Mouse (Mus musculus): ENCODE measurements around the gene Erp29. TPM values are rescaled to one million over a fixed set of nuclear protein-coding genes. Genes with fewer than 3 reads are reported as not detected.
A peak's percentile ranks its signal among the peaks of the same experiment; 100 is the strongest.

Erp29 gene
- polyA plus RNA-seq, 1 experiment = 86.0 TPM

- TF ChIP-seq MAX (IDR thresholded peaks at IDR 0.05; ENCODE audit: low read depth) (no peak), TCF3 (IDR thresholded peaks at IDR 0.05; ENCODE audit: insufficient read length, low read depth) (no peak), TCF12 (IDR thresholded peaks at IDR 0.05; ENCODE audit: insufficient read depth, poor library complexity, severe bottlenecking) (no peak), USF1 (IDR thresholded peaks at IDR 0.05; ENCODE audit: low read depth) (no peak), MYOG (IDR thresholded peaks at IDR 0.05; ENCODE audit: control insufficient read depth in 1 of 3, insufficient read depth in 1 of 3, insufficient read length in 2 of 3, low read depth in 2 of 3) (no peak), SRF (IDR thresholded peaks at IDR 0.05; ENCODE audit: control insufficient read depth, insufficient read length, low read depth) (no peak), MYOD1 (IDR thresholded peaks at IDR 0.05; ENCODE audit: control insufficient read depth in 1 of 3, insufficient read length in 2 of 3, low read depth in 2 of 3) (no peak), CEBPB (IDR thresholded peaks at IDR 0.05; ENCODE audit: insufficient read depth, poor library complexity, severe bottlenecking) (no peak), REST (IDR thresholded peaks at IDR 0.05; ENCODE audit: insufficient read depth, insufficient read length) (no peak)
- Histone ChIP-seq H3K4me3 (no peak overlapping the region), H3K36me3 (ENCODE audit: control insufficient read depth, insufficient read depth) (peaks cover 14% of the 10 kb centered on the region), H3K79me2 (ENCODE audit: control insufficient read depth, insufficient read depth) (peaks cover 78% of the 10 kb centered on the region), H3ac (ENCODE audit: control insufficient read depth, insufficient read length) (no peak overlapping the region), H3K27me3 (ENCODE audit: control insufficient read depth, insufficient read depth, insufficient read length) (no peaks in the 10 kb centered on the region), H3K4me2 (ENCODE audit: low read depth) (peak overlapping the region; percentile 25)
Measured at GRCm38 (mm10) chr5:121400849-121401248, 51.5 kb downstream of the Erp29 start.

- H3K4me3 ChIP-seq = peak overlapping the region; percentile 93
- peak overlapping the region; percentile 88 for H3K4me2 ChIP-seq (ENCODE audit: low read depth)
- H3ac ChIP-seq (ENCODE audit: control insufficient read depth, insufficient read length) = no peak overlapping the region
- no peak for TF ChIP-seq SRF (IDR thresholded peaks at IDR 0.05; ENCODE audit: control insufficient read depth, insufficient read length, low read depth)
- TF ChIP-seq CEBPB (IDR thresholded peaks at IDR 0.05; ENCODE audit: insufficient read depth, poor library complexity, severe bottlenecking) = peak; percentile 69
- H3K79me2 ChIP-seq (ENCODE audit: control insufficient read depth, insufficient read depth) = peaks cover 70% of the 10 kb centered on the region
- no peaks in the 10 kb centered on the region for H3K27me3 ChIP-seq (ENCODE audit: control insufficient read depth, insufficient read depth, insufficient read length)
- peaks cover 14% of the 10 kb centered on the region for H3K36me3 ChIP-seq (ENCODE audit: control insufficient read depth, insufficient read depth)
Measured at GRCm38 (mm10) chr5:121400064-121400463, 52.2 kb downstream of the Erp29 start.

GRCm38 (mm10) chr5:121399540-121399939 lies 52.8 kb downstream of the Erp29 start:
- H3K27me3 ChIP-seq (ENCODE audit: control insufficient read depth, insufficient read depth, insufficient read length) = no peaks in the 10 kb centered on the region
- H3K4me2 ChIP-seq (ENCODE audit: low read depth) = peak overlapping the region; percentile 88
- peak; percentile 32 for TF ChIP-seq USF1 (IDR thresholded peaks at IDR 0.05; ENCODE audit: low read depth)
- TF ChIP-seq MYOD1 (IDR thresholded peaks at IDR 0.05; ENCODE audit: control insufficient read depth in 1 of 3, insufficient read length in 2 of 3, low read depth in 2 of 3) = no peak
- H3K4me3 ChIP-seq = peak overlapping the region; percentile 93
- no peak overlapping the region for H3ac ChIP-seq (ENCODE audit: control insufficient read depth, insufficient read length)
- peaks cover 65% of the 10 kb centered on the region for H3K79me2 ChIP-seq (ENCODE audit: control insufficient read depth, insufficient read depth)
- peaks cover 14% of the 10 kb centered on the region for H3K36me3 ChIP-seq (ENCODE audit: control insufficient read depth, insufficient read depth)

GRCm38 (mm10) chr5:121398965-121399462 lies 53.3 kb downstream of the Erp29 start:
- H3K79me2 ChIP-seq (ENCODE audit: control insufficient read depth, insufficient read depth) = peaks cover 60% of the 10 kb centered on the region
- peak overlapping the region; percentile 93 for H3K4me3 ChIP-seq
- H3K4me2 ChIP-seq (ENCODE audit: low read depth) = peak overlapping the region; percentile 88
- H3K27me3 ChIP-seq (ENCODE audit: control insufficient read depth, insufficient read depth, insufficient read length) = no peaks in the 10 kb centered on the region
- peaks cover 14% of the 10 kb centered on the region for H3K36me3 ChIP-seq (ENCODE audit: control insufficient read depth, insufficient read depth)
- H3ac ChIP-seq (ENCODE audit: control insufficient read depth, insufficient read length) = peak overlapping the region; percentile 89
- no peak for TF ChIP-seq USF1 (IDR thresholded peaks at IDR 0.05; ENCODE audit: low read depth)
- TF ChIP-seq POLR2A (IDR thresholded peaks at IDR 0.05; ENCODE audit: insufficient read length, low read depth) = no peak
- TF ChIP-seq MYOD1 (IDR thresholded peaks at IDR 0.05; ENCODE audit: control insufficient read depth in 1 of 3, insufficient read length in 2 of 3, low read depth in 2 of 3) = no peak
- TF ChIP-seq SRF (IDR thresholded peaks at IDR 0.05; ENCODE audit: control insufficient read depth, insufficient read length, low read depth) = no peak
- no peak for TF ChIP-seq TCF3 (IDR thresholded peaks at IDR 0.05; ENCODE audit: insufficient read length, low read depth)
- no peak for TF ChIP-seq MYOG (IDR thresholded peaks at IDR 0.05; ENCODE audit: control insufficient read depth in 1 of 3, insufficient read depth in 1 of 3, insufficient read length in 2 of 3, low read depth in 2 of 3)
- TF ChIP-seq E2F4 (IDR thresholded peaks at IDR 0.05; ENCODE audit: insufficient read depth) = no peak
- TF ChIP-seq POLR2AphosphoS2 (IDR thresholded peaks at IDR 0.05; ENCODE audit: insufficient read length, low read depth) = no peak
- no peak for TF ChIP-seq MAX (IDR thresholded peaks at IDR 0.05; ENCODE audit: low read depth)
- TF ChIP-seq REST (IDR thresholded peaks at IDR 0.05; ENCODE audit: insufficient read depth, insufficient read length) = no peak
- TF ChIP-seq CEBPB (IDR thresholded peaks at IDR 0.05; ENCODE audit: insufficient read depth, poor library complexity, severe bottlenecking) = no peak
- no peak for TF ChIP-seq TCF12 (IDR thresholded peaks at IDR 0.05; ENCODE audit: insufficient read depth, poor library complexity, severe bottlenecking)

GRCm38 (mm10) chr5:121398146-121398964 lies 54.0 kb downstream of the Erp29 start:
- Histone ChIP-seq H3ac (ENCODE audit: control insufficient read depth, insufficient read length) (peak overlapping the region; percentile 89), H3K27me3 (ENCODE audit: control insufficient read depth, insufficient read depth, insufficient read length) (no peaks in the 10 kb centered on the region), H3K4me3 (peak overlapping the region; percentile 93), H3K79me2 (ENCODE audit: control insufficient read depth, insufficient read depth) (peaks cover 53% of the 10 kb centered on the region), H3K4me2 (ENCODE audit: low read depth) (peak overlapping the region; percentile 88), H3K36me3 (ENCODE audit: control insufficient read depth, insufficient read depth) (peaks cover 14% of the 10 kb centered on the region)
- TF ChIP-seq E2F4 (IDR thresholded peaks at IDR 0.05; ENCODE audit: insufficient read depth) (no peak), MYOG (IDR thresholded peaks at IDR 0.05; ENCODE audit: control insufficient read depth in 1 of 3, insufficient read depth in 1 of 3, insufficient read length in 2 of 3, low read depth in 2 of 3) (peak in 2 of 3 experiments; percentile 73 to 78), MYOD1 (IDR thresholded peaks at IDR 0.05; ENCODE audit: control insufficient read depth in 1 of 3, insufficient read length in 2 of 3, low read depth in 2 of 3) (peak in 2 of 3 experiments; percentile 69 to 84)

Data from myocyte (in vitro differentiated cells).